Mouse (Mus musculus) limb, embryonic 13.5 days (tissue): ENCODE results near the gene Mrc1. TPM values are rescaled to one million over a fixed set of nuclear protein-coding genes. Genes with fewer than 3 reads are reported as not detected.
"Not testable (repeated sequence)": the region's sequence is repeated elsewhere in the genome, so short reads cannot be mapped to it uniquely, and the experiment has no call there.

Experiments
- ATAC-seq: fragments of 200-750 bp; cut with Nextera tagmentation; 2 replicates; pipeline ENCODE4 v1.8.0; 2017; ENCODE audit warnings: low read depth, moderate number of reproducible peaks, moderate TSS enrichment; ENCODE audit not compliant: low FRiP score
- H3K27ac ChIP-seq: fragments of 300-500 bp; sonication (generic); 2 replicates; pipeline ENCODE4 v1.5.1; 2015; ENCODE audit warnings: inconsistent platforms, mild to moderate bottlenecking, moderate library complexity
- H3K27me3 ChIP-seq: fragments of 300-500 bp; sonication (generic); 2 replicates; pipeline ENCODE4 v1.6.1; 2015; ENCODE audit warnings: mild to moderate bottlenecking, inconsistent platforms
- H3K36me3 ChIP-seq: fragments of 300-500 bp; sonication (generic); 2 replicates; pipeline ENCODE4 v1.6.1; 2015; ENCODE audit warnings: inconsistent platforms, mild to moderate bottlenecking, moderate library complexity
- H3K4me1 ChIP-seq: fragments of 300-500 bp; sonication (generic); 2 replicates; pipeline ENCODE4 v1.6.1; 2015; ENCODE audit warnings: inconsistent platforms
- H3K4me2 ChIP-seq: fragments of 300-500 bp; sonication (generic); replicated peaks from 2 replicates; pipeline ENCODE4 v1.6.1; 2015; ENCODE audit warnings: inconsistent platforms, mild to moderate bottlenecking, moderate library complexity
- H3K4me3 ChIP-seq: fragments of 300-500 bp; sonication (generic); 2 replicates; pipeline ENCODE4 v1.5.1; 2015; ENCODE audit warnings: moderate library complexity, mild to moderate bottlenecking, inconsistent platforms
- H3K9ac ChIP-seq: fragments of 300-500 bp; sonication (generic); 2 replicates; pipeline ENCODE4 v1.6.1; 2015; ENCODE audit warnings: mild to moderate bottlenecking, inconsistent platforms
- H3K9me3 ChIP-seq: fragments of 300-500 bp; sonication (generic); 2 replicates; pipeline ENCODE4 v1.6.1; 2016; ENCODE audit warnings: inconsistent platforms
- WGBS: fragments of 180-500 bp; shearing (Covaris S2); methylation state at CpG from one replicate; pipeline ENCODE4 v1.1.7; 2015; 5-methylcytosine and 5-hydroxymethylcytosine counted together
- polyA plus RNA-seq: library from polyadenylated mRNA; unstranded; fragments of >200 nt; fragmentation: Nextera tagmentation; extraction: Ambion mirVana; gene quantifications from 2 replicates; pipeline ENCODE4 v1.2.1, GENCODE M21; 2015

The Mrc1 gene
- polyA plus RNA-seq = 5.4 and 5.7 TPM in 2 replicates

DNA sequence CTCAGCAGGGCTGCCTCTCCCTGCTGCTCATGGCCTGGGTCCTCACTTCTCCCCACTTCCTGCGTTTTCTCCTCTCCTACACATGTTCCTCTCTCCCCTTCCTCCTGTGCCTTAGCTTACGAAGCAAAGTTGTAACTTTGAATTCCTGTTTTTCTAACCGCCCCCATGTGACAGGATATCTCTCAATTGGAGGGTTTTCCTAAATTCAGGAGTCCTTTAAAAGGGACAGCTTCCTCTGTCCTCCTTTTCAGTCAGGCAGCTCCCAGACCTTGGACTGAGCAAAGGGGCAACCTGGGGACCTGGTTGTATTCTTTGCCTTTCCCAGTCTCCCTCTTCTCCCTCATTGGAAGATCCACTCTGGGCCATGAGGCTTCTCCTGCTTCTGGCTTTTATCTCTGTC lies at the start of gene Mrc1:
Mrc1 (plus strand) TSS at position 244 of the 400 bp plus-strand sequence.
- H3K4me3 ChIP-seq = no peak within 1 kb of the TSS
- no peak for ATAC-seq
- H3K36me3 ChIP-seq = no peaks in the 10 kb centered on the region
- no peaks in the 10 kb centered on the region for H3K27me3 ChIP-seq
- no peak within 1 kb of the TSS for H3K27ac ChIP-seq
- no peaks in the 10 kb centered on the region for H3K9me3 ChIP-seq
- no peak within 1 kb of the TSS for H3K4me2 ChIP-seq
- H3K9ac ChIP-seq = no peak within 1 kb of the TSS
- WGBS = 33% methylated on average over 3 of the region's 3 CpGs
- no peaks in the 10 kb centered on the region for H3K4me1 ChIP-seq

- no peaks in the 10 kb centered on the region for H3K9me3 ChIP-seq
These were observed 44.8 kb upstream of the Mrc1 start for GRCm38 (mm10) chr2:14184375-14184774.

DNA sequence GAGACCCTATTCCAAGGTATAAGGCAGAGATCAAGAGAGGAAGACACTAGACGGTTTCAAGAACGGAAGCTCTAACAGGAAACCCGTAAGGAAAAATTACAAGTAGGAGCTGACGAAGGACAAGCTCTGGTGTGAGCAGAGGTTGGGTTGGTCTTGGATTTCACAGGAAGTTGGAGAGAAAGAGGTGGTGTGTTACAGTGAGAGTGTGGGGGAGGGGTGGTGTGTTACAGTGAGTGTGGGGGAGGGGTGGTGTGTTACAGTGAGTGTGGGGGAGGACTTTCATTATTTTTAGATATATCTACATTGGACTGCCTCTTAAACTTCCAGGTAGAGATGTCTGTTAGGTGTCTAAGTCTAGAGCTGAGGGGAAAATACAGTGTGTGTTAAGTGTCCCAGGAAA lies 38.5 kb upstream of the Mrc1 start:
- WGBS = 68% methylated on average over 4 of the region's 4 CpGs
- Histone ChIP-seq H3K27me3 (no peaks in the 10 kb centered on the region), H3K27ac (no peak overlapping the region), H3K9ac (no peak overlapping the region), H3K36me3 (no peaks in the 10 kb centered on the region), H3K4me3 (no peak overlapping the region), H3K4me2 (no peak overlapping the region), H3K9me3 (no peaks in the 10 kb centered on the region), H3K4me1 (no peaks in the 10 kb centered on the region)
- ATAC-seq = no peak

More at GRCm38 (mm10) chr2:14184375-14184774, 44.8 kb upstream of the Mrc1 start:
- no peak overlapping the region for H3K27ac ChIP-seq
- H3K4me2 ChIP-seq = no peak overlapping the region
- no peak overlapping the region for H3K9ac ChIP-seq
- no peaks in the 10 kb centered on the region for H3K36me3 ChIP-seq
- no peaks in the 10 kb centered on the region for H3K4me1 ChIP-seq
- ATAC-seq = no peak
- no peak overlapping the region for H3K4me3 ChIP-seq
- H3K27me3 ChIP-seq = no peaks in the 10 kb centered on the region

- H3K36me3 ChIP-seq = no peaks in the 10 kb centered on the region
- no peak overlapping the region for H3K4me2 ChIP-seq
- 78% methylated on average over 4 of the region's 4 CpGs for WGBS
- H3K27me3 ChIP-seq = no peaks in the 10 kb centered on the region
- no peak overlapping the region for H3K4me3 ChIP-seq
- no peak for ATAC-seq
- H3K9me3 ChIP-seq = no peaks in the 10 kb centered on the region
- H3K9ac ChIP-seq = no peak overlapping the region
- no peak overlapping the region for H3K27ac ChIP-seq
- H3K4me1 ChIP-seq = no peaks in the 10 kb centered on the region
These were observed 37.6 kb upstream of the Mrc1 start for GRCm38 (mm10) chr2:14191601-14192000.

DNA sequence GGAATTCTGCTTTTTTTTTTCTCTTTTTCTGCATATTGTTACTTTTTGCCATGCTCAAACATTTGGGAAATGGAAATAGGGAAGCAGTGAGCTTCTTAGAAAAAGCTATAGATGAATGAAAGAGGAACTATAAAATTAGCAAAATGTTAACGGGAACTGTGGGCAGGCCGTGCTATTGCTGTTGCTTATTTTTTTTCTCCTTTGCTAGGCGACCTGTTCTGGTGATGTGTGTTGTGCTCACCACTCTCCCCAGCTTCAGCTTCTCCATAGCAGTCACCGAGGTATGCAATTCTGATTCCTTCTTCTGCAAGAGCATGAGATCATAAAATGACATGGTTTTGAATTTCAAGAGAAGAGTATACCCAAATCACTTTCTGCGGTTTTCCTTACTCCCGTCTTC lies 37.1 kb upstream of the Mrc1 start:
- Histone ChIP-seq H3K4me3 (no peak overlapping the region), H3K4me2 (no peak overlapping the region), H3K36me3 (no peaks in the 10 kb centered on the region), H3K27me3 (no peaks in the 10 kb centered on the region), H3K4me1 (no peaks in the 10 kb centered on the region), H3K27ac (no peak overlapping the region), H3K9me3 (no peaks in the 10 kb centered on the region), H3K9ac (no peak overlapping the region)
- no peak for ATAC-seq
- whole genome bisulfite sequencing = 65% methylated on average over 6 of the region's 6 CpGs

DNA sequence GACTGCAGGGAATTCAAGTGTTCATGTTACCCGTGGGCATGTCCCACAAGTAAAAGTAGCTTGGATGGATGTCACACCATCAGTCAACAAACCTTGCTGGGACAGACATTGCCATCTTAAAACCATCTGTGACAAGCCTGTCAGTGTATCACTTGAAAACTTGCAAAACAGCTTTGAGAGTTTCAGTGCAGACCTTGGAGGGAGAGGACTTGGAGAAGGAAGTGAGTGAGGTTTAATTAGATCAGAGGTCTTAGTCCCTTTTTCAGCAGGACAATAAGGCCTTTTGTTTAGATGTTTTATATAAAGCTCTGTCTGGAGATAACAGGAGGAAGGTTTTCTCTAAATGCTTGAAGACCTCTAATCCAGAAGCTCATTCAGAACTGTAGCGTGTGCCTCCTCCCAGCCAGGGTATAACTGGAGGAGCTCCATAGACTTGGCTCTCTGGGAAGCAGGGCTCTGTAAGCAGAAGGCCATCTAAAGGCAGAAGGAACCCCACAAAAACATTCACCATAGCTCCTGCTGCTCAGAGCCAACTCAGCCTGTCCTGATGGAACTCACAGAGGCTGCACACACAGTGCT lies 30.8 kb upstream of the Mrc1 start:
- ATAC-seq, H3K27me3 ChIP-seq, H3K4me1 ChIP-seq, H3K9ac ChIP-seq, H3K4me3 ChIP-seq, H3K36me3 ChIP-seq, H3K27ac ChIP-seq, H3K4me2 ChIP-seq, H3K9me3 ChIP-seq: not testable (repeated sequence)
- WGBS = no CpG with 5 or more reads among the region's 2 CpGs

- Histone ChIP-seq H3K27me3 (no peaks in the 10 kb centered on the region), H3K4me3 (no peak overlapping the region), H3K36me3 (no peaks in the 10 kb centered on the region), H3K4me1 (no peaks in the 10 kb centered on the region), H3K9me3 (no peaks in the 10 kb centered on the region), H3K27ac (no peak overlapping the region), H3K9ac (no peak overlapping the region), H3K4me2 (no peak overlapping the region)
- no peak for ATAC-seq
- WGBS = 46% methylated on average over 2 of the region's 2 CpGs
These were observed 29.6 kb upstream of the Mrc1 start for GRCm38 (mm10) chr2:14199621-14200020.

DNA sequence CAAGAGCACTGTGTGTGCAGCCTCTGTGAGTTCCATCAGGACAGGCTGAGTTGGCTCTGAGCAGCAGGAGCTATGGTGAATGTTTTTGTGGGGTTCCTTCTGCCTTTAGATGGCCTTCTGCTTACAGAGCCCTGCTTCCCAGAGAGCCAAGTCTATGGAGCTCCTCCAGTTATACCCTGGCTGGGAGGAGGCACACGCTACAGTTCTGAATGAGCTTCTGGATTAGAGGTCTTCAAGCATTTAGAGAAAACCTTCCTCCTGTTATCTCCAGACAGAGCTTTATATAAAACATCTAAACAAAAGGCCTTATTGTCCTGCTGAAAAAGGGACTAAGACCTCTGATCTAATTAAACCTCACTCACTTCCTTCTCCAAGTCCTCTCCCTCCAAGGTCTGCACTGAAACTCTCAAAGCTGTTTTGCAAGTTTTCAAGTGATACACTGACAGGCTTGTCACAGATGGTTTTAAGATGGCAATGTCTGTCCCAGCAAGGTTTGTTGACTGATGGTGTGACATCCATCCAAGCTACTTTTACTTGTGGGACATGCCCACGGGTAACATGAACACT lies 28.2 kb upstream of the Mrc1 start:
- not testable (repeated sequence) for H3K9me3 ChIP-seq, H3K4me2 ChIP-seq, ATAC-seq, H3K27ac ChIP-seq, H3K9ac ChIP-seq, H3K36me3 ChIP-seq, H3K4me3 ChIP-seq, H3K4me1 ChIP-seq, H3K27me3 ChIP-seq
- WGBS = 50% methylated on average over 1 of the region's 2 CpGs

DNA sequence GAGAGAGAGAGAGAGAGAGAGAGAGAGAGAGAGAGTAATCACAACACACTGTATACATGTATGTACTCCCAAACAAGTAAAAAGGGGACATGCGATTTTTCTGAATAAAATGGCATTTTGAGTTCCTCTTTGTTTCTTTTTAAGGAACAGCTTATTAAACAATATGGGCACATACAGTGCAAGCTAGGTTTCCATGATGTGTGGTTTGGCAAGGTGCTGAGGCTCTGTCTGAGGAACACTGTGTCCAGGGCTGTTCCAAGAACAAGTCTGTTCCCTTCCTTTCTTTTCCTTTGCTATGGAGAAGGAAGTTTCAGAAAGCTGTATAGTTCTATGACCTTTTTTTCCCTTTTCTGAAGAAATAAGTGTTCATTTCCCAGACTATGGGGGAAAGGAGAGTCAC lies 24.9 kb upstream of the Mrc1 start:
- H3K9me3 ChIP-seq = no peaks in the 10 kb centered on the region
- H3K4me2 ChIP-seq = no peak overlapping the region
- no peaks in the 10 kb centered on the region for H3K36me3 ChIP-seq
- no peak overlapping the region for H3K27ac ChIP-seq
- no peaks in the 10 kb centered on the region for H3K4me1 ChIP-seq
- no peak overlapping the region for H3K4me3 ChIP-seq
- no peak for ATAC-seq
- WGBS = 85% methylated on average over 1 of the region's 1 CpGs
- no peaks in the 10 kb centered on the region for H3K27me3 ChIP-seq
- H3K9ac ChIP-seq = no peak overlapping the region

- no peak for ATAC-seq
- no peaks in the 10 kb centered on the region for H3K36me3 ChIP-seq
- 82% methylated on average over 4 of the region's 4 CpGs for WGBS
- H3K9ac ChIP-seq = no peak overlapping the region
- no peak overlapping the region for H3K4me3 ChIP-seq
- no peak overlapping the region for H3K27ac ChIP-seq
- H3K4me2 ChIP-seq = no peak overlapping the region
- no peaks in the 10 kb centered on the region for H3K9me3 ChIP-seq
- no peaks in the 10 kb centered on the region for H3K4me1 ChIP-seq
- H3K27me3 ChIP-seq = no peaks in the 10 kb centered on the region
These were observed 22.4 kb upstream of the Mrc1 start for GRCm38 (mm10) chr2:14206798-14207197.

DNA sequence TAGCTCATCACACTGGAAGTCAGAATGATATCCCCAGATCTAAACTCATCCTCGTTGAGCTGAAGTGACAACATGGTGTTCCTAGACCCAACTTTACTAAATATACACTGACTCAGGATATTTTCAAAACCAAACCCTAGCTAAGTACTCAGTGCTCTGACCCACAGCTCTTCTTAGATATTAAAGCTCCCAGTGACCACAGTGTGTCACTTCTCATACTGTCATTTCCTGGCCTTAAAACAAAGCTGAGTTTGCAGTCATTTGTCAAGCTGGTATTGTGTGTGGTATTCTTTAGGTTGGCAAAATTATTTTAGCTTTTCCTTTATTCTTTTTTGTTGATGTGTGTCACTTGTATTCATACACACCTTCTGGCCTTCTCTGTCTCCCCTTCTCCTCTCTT lies 18.5 kb upstream of the Mrc1 start:
- no peak overlapping the region for H3K4me3 ChIP-seq
- no peaks in the 10 kb centered on the region for H3K27me3 ChIP-seq
- no peak for ATAC-seq
- 91% methylated on average over 1 of the region's 1 CpGs for WGBS
- no peaks in the 10 kb centered on the region for H3K4me1 ChIP-seq
- no peaks in the 10 kb centered on the region for H3K36me3 ChIP-seq
- H3K27ac ChIP-seq = no peak overlapping the region
- no peak overlapping the region for H3K4me2 ChIP-seq
- no peak overlapping the region for H3K9ac ChIP-seq
- H3K9me3 ChIP-seq = no peaks in the 10 kb centered on the region

- Histone ChIP-seq H3K4me3 (no peak overlapping the region), H3K4me1 (no peaks in the 10 kb centered on the region)
These were observed 17.6 kb upstream of the Mrc1 start for GRCm38 (mm10) chr2:14211606-14212005.

DNA sequence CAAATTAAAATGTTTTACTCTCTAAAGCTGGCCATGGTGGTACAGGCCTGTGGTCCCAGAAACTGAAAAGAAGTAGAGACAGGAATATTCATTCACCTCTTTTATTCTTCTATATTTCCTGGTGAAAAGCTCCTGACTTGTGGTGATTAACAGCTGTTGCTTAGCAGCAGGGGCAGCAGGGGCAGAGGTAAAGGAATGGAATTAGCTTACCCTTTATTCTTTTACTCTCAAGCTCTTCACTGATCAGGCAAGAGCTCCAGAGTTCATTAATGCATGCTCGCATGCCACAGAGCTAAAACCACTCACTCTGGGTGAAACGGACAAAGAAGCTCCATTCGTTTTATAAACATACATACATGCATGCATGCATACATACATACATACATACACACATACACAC lies 14.4 kb upstream of the Mrc1 start:
- WGBS = 52% methylated on average over 3 of the region's 3 CpGs
- H3K27ac ChIP-seq = no peak overlapping the region
- H3K4me2 ChIP-seq = no peak overlapping the region
- H3K36me3 ChIP-seq = no peaks in the 10 kb centered on the region
- H3K9me3 ChIP-seq = no peaks in the 10 kb centered on the region
- no peaks in the 10 kb centered on the region for H3K27me3 ChIP-seq
- ATAC-seq = no peak
- H3K4me1 ChIP-seq = no peaks in the 10 kb centered on the region
- H3K9ac ChIP-seq = no peak overlapping the region
- H3K4me3 ChIP-seq = no peak overlapping the region

More at GRCm38 (mm10) chr2:14211606-14212005, 17.6 kb upstream of the Mrc1 start:
- H3K27me3 ChIP-seq = no peaks in the 10 kb centered on the region
- no peak overlapping the region for H3K4me2 ChIP-seq
- no peaks in the 10 kb centered on the region for H3K36me3 ChIP-seq
- H3K9ac ChIP-seq = no peak overlapping the region
- no peak overlapping the region for H3K27ac ChIP-seq
- no peaks in the 10 kb centered on the region for H3K9me3 ChIP-seq
- ATAC-seq = no peak
